Mouse (Mus musculus) forebrain, embryonic 11.5 days (tissue): ENCODE measurements around the gene Mfsd4b1. TPM values are rescaled to one million over a fixed set of nuclear protein-coding genes. Genes with fewer than 3 reads are reported as not detected.

Experiments
- polyA plus RNA-seq: library from polyadenylated mRNA; unstranded; fragments of >200 nt; fragmentation: Nextera tagmentation; extraction: Ambion mirVana; gene quantifications from 2 replicates; pipeline ENCODE4 v1.2.1, GENCODE M21; 2014

Gene Mfsd4b1
- polyA plus RNA-seq, 1 experiment from 2014 or later, result not detected

Other genes with a start within 250 kb of the Mfsd4b1 start
- 4.9 and 5.4 TPM in 2 replicates for gene Mfsd4b4, start 126.0 kb downstream of the Mfsd4b1 start, polyA plus RNA-seq
- not detected in 2 replicates for gene Mfsd4b2, start 98.3 kb downstream of the Mfsd4b1 start, polyA plus RNA-seq
- 0.13 TPM in 1 of 2 replicates, not detected in the other for gene Mfsd4b3, start 65.1 kb downstream of the Mfsd4b1 start, polyA plus RNA-seq
- 0.08 TPM in 1 of 2 replicates, not detected in the other for gene Mfsd4b5, start 38.6 kb downstream of the Mfsd4b1 start, polyA plus RNA-seq
- 6.2 and 9.1 TPM in 2 replicates for gene Slc16a10, start 117.0 kb upstream of the Mfsd4b1 start, polyA plus RNA-seq
- 74.8 and 77.7 TPM in 2 replicates for gene Rpf2, start 221.8 kb upstream of the Mfsd4b1 start, polyA plus RNA-seq
- 139 and 146 TPM in 2 replicates for gene Gtf3c6, start 232.8 kb upstream of the Mfsd4b1 start, polyA plus RNA-seq